Mouse (Mus musculus): ENCODE results near the gene Mief1. TPM values are rescaled to one million over a fixed set of nuclear protein-coding genes. Genes with fewer than 3 reads are reported as not detected.

Gene Mief1
- total and polyA plus RNA-seq, 3 experiments: 19.2 to 34.4 (median 20.7) TPM

DNA sequence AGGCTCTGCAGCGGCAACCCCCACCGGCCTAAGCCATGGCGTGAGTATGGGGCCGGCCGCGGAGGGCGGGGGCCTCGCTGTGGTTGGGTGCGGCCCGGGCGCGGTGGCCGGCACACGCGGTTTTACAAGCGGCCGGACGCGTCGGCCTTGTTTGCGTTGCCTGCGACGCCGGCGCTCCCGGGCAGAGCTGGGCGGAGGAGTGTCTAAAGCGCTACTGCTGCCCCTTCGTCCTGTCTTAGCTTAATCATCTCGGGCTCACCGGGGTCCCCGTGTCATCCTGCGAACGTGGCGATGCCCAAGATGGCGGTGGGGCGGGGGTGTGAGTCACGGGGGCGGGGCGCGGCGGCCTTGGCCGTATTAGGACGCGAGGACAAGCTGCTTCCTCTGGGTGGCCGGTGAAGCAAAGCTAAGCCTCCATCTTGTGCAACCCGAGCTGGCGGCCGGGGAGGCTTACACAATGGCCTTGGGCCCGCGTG, 21.9 kb downstream of the Mief1 start:
- H3K9me3 ChIP-seq (replicated peaks; ENCODE audit: low read length): no peaks in the 10 kb centered on the region
- H3K9ac ChIP-seq (ENCODE audit: insufficient read depth, low read depth): peak overlapping the region; percentile 96
- H3K27me3 ChIP-seq (replicated peaks): no peaks in the 10 kb centered on the region
- peaks cover 17% of the 10 kb centered on the region for H3K79me2 ChIP-seq (replicated peaks; ENCODE audit: control insufficient read depth, extremely low read depth, insufficient read depth, poor library complexity, severe bottlenecking)
- peak; percentile 82 for DNase-seq (ENCODE audit: extremely low read depth)
- H3K36me3 ChIP-seq (replicated peaks in 1 of 2; ENCODE audit: control insufficient read depth in 1 of 2, insufficient read depth in 1 of 2, low read length in 1 of 2): peaks cover 54 to 71% of the 10 kb centered on the region in 2 experiments
- TF ChIP-seq BHLHE40 (IDR thresholded peaks at IDR 0.05; ENCODE audit: low read depth, low read length) (no peak), MXI1 (IDR thresholded peaks at IDR 0.05; ENCODE audit: low read depth, low read length) (peak; percentile 70; the same call in 1 of the 2 replicates), CHD1 (IDR thresholded peaks at IDR 0.05; ENCODE audit: low read depth, low read length) (peak; percentile 92), PAX5 (IDR thresholded peaks at IDR 0.05; ENCODE audit: low read length) (no peak), ELF1 (IDR thresholded peaks at IDR 0.05; ENCODE audit: low read depth, low read length) (no peak), POLR2AphosphoS2 (IDR thresholded peaks at IDR 0.05; ENCODE audit: low read depth, low read length) (peak; percentile 31; the same call in 1 of the 2 replicates), NELFE (IDR thresholded peaks at IDR 0.05; ENCODE audit: low read depth, low read length) (no peak), MAZ (IDR thresholded peaks at IDR 0.05; ENCODE audit: low read depth, low read length) (peak; percentile 13; the same call in 1 of the 2 replicates), MYC (IDR thresholded peaks at IDR 0.05; ENCODE audit: low read depth, low read length) (peak; percentile 12; the same call in 1 of the 2 replicates), RCOR1 (conservative IDR thresholded peaks at IDR 0.05; ENCODE audit: low read depth, low read length) (no peak), EP300 (IDR thresholded peaks at IDR 0.05; ENCODE audit: low read length) (no peak), CTCF (conservative IDR thresholded peaks at IDR 0.05 in 1 of 2, IDR thresholded peaks at IDR 0.05 in 1 of 2; ENCODE audit: low read depth in 2 of 2, low read length in 2 of 2) (no peak), UBTF (IDR thresholded peaks at IDR 0.05; ENCODE audit: low read depth, low read length) (no peak; the same call in 1 of the 2 replicates), JUN (IDR thresholded peaks at IDR 0.05; ENCODE audit: insufficient read depth, low read depth, low read length) (no peak), MEF2A (IDR thresholded peaks at IDR 0.05; ENCODE audit: borderline replicate concordance, low read depth, low read length) (no peak), GABPA (IDR thresholded peaks at IDR 0.05; ENCODE audit: insufficient replicate concordance, low read depth, low read length) (no peak), RAD21 (IDR thresholded peaks at IDR 0.05; ENCODE audit: low read depth, low read length) (no peak), USF1 (IDR thresholded peaks at IDR 0.05; ENCODE audit: low read depth, low read length) (no peak), JUND (conservative IDR thresholded peaks at IDR 0.05; ENCODE audit: low read depth, low read length) (no peak), USF2 (conservative IDR thresholded peaks at IDR 0.05; ENCODE audit: low read depth, low read length) (no peak), IRF4 (IDR thresholded peaks at IDR 0.05; ENCODE audit: low read depth, low read length) (peak; percentile 44; the same call in 1 of the 2 replicates), E2F4 (IDR thresholded peaks at IDR 0.05; ENCODE audit: insufficient replicate concordance, low read depth, low read length) (no peak), ZMIZ1 (IDR thresholded peaks at IDR 0.05; ENCODE audit: low read depth, low read length) (peak; percentile 49), ZKSCAN1 (IDR thresholded peaks at IDR 0.05; ENCODE audit: borderline replicate concordance, low read depth, low read length) (no peak), TBP (conservative IDR thresholded peaks at IDR 0.05; ENCODE audit: low read depth, low read length) (no peak)
- in situ Hi-C loops (cut with MboI; ENCODE audit: low pct_ligation_motif_present, low pct_unique_long_range_greater_than_20kb, low sequenced_read_pairs): loop anchor here (5.0 to 25.0 kb wide), 2 partner anchors 38 to 707 kb away; no protein-coding TSS in a partner anchor
- H3K4me2 ChIP-seq (ENCODE audit: insufficient read depth, low read depth, poor library complexity, severe bottlenecking): no peak overlapping the region
- peaks cover 12 to 35% of the 10 kb centered on the region in 2 experiments for H3K4me1 ChIP-seq (ENCODE audit: control insufficient read depth in 1 of 2, insufficient read depth in 2 of 2)
- peak overlapping the region; percentile 92 to 96 (median 94) for H3K4me3 ChIP-seq (replicated peaks in 1 of 3; ENCODE audit: low read depth in 2 of 3, low read length in 2 of 3, poor library complexity in 1 of 3)
- peak overlapping the region; percentile 91 for H3K27ac ChIP-seq (ENCODE audit: insufficient read depth, low read depth)
- dilution Hi-C loops (cut with MboI; ENCODE audit: extremely low pct_ligation_motif_present, extremely low pct_unique_long_range_greater_than_20kb, low sequenced_read_pairs): no loop called here
